Mouse (Mus musculus) kidney, postnatal 36 days (tissue): Measurements from ENCODE around the gene Isoc2b.
"Not testable (repeated sequence)": the region's sequence is repeated elsewhere in the genome, so short reads cannot be mapped to it uniquely, and the experiment has no call there.

Experiments used
- DNase-seq, 2 experiments: peaks; one replicate each; pipeline ENCODE4 v3.0.0; 2021 to 2022; ENCODE audit warnings: mixed read lengths in 2 of 2

Isoc2b gene

GRCm38 (mm10) chr7:4830476-4830875 is 39.6 kb downstream of the Isoc2b start:
- no peak for DNase-seq

- no peak for DNase-seq
Measured at GRCm38 (mm10) chr7:4825365-4825764, 44.7 kb downstream of the Isoc2b start.

- peak in 1 of 2 experiments; percentile 36 for DNase-seq
Measured at GRCm38 (mm10) chr7:4822162-4822907, 47.7 kb downstream of the Isoc2b start.

GRCm38 (mm10) chr7:4821690-4822089 is 48.4 kb downstream of the Isoc2b start:
- DNase-seq, result no peak

- not testable (repeated sequence) for DNase-seq
Measured at GRCm38 (mm10) chr7:4820925-4821324, 49.1 kb downstream of the Isoc2b start.

GRCm38 (mm10) chr7:4816559-4816958 is 53.5 kb downstream of the Isoc2b start:
- DNase-seq, result no peak

- no peak for DNase-seq
Measured at GRCm38 (mm10) chr7:4813105-4813791, 56.8 kb downstream of the Isoc2b start.

GRCm38 (mm10) chr7:4812303-4813104 is 57.6 kb downstream of the Isoc2b start, which contains the start of gene Ube2s:
Ube2s (minus strand) TSS chr7:4812590.
- DNase-seq, result peak; percentile 99 to 100

GRCm38 (mm10) chr7:4811842-4812302 is 58.2 kb downstream of the Isoc2b start:
- no peak for DNase-seq

GRCm38 (mm10) chr7:4811131-4811530 is 58.9 kb downstream of the Isoc2b start:
- DNase-seq, result not testable (repeated sequence)

- DNase-seq, result peak; percentile 52 to 62
Measured at GRCm38 (mm10) chr7:4806716-4807115, 63.3 kb downstream of the Isoc2b start.

GRCm38 (mm10) chr7:4802247-4802646 is 67.8 kb downstream of the Isoc2b start:
- no peak for DNase-seq

GRCm38 (mm10) chr7:4795767-4796433 is 74.2 kb downstream of the Isoc2b start:
- peak; percentile 37 to 52 for DNase-seq
